Mouse (Mus musculus) frontal cortex, postnatal 25 days (tissue): Measurements from ENCODE around the gene Vmn1r37.
"Not testable (repeated sequence)": the region's sequence is repeated elsewhere in the genome, so short reads cannot be mapped to it uniquely, and the experiment has no call there.

ENCODE experiments used
- DNase-seq, 2 experiments: peaks; one replicate each; pipeline ENCODE4 v3.0.0; 2022; ENCODE audit warnings: low spot score in 2 of 2

The Vmn1r37 gene

DNA sequence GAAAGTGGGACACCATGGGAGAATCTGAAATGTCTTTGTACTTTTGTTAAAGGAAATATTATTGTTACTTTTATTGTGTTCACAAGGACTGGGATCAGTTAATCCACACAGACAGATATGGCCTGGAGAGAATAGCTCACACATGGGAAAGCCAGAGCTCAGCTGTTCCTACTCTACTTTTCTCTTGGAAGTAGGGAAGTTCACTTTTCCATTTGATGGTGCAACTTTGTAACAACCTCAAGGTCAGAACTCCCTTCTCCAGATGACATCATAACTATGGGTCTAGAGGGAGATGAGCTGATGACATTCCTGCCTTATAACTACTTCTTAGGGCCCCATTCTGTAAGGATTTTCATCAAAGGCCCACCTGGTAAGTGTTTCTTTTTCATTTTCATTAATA, at the start of gene Vmn1r37:
TSS of gene Vmn1r37 (plus strand) at position 301 of the 400 bp plus-strand sequence.
- DNase-seq, result not testable (repeated sequence)

DNA sequence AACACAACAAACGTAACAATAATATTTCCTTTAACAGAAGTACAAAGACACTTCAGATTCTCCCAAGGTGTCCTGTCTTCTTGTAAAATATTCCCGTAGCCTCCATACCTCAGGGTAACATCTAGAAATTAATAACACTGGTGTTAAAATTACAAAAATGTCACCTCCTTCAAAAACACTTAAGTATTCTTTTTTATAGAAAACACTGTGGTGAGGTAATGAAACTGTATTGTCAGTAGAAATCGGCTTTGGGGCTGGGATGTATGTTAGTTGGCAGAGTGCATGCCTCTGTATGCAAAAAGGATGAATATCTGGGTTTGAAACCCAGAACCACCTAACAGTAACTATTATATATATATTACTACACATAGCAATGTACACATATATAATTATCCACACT, 43.4 kb upstream of the Vmn1r37 start, which contains the start of gene Vmn1r35:
TSS of gene Vmn1r35 (minus strand) at position 101 of the 400 bp plus-strand sequence.
- no peak for DNase-seq

DNA sequence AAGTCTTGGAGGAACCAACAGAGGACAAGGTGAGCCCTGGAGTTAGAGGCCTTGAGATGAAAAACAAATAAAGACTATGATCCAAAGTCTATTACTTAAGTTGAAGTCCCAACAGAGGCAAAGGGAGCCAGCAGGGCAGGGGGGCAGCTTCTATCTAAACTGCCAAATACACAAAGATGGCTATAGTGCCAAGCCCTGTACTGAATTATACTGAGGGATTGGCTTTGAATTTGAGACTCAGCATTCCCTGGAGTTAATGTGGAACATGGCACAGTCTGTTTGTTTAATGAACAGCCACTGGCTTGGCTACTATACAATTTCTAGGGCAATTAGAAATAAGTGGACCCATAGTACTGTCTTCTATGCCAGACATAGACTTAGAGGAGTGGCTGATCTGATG, 20.3 kb upstream of the Vmn1r37 start:
- no peak for DNase-seq

DNA sequence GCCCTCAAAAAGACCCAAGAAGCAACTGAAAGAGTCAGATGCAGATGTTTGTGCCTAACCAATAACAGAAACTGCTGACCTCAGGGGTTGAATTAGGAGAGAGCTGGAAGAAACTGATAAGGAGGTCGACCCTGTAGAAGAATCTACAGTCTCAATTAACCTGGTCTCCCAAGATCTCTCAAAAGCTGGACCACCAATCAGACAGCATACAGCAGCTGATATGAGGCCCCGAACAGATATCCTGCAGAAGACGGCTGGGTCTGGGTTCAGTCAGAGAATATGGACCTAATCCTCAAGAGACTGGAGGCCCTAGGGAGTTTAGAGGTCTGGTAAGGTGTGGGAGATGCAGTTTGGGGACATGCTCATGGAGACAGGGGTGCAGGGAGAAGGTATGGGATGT, 15.3 kb upstream of the Vmn1r37 start:
- no peak for DNase-seq

DNA sequence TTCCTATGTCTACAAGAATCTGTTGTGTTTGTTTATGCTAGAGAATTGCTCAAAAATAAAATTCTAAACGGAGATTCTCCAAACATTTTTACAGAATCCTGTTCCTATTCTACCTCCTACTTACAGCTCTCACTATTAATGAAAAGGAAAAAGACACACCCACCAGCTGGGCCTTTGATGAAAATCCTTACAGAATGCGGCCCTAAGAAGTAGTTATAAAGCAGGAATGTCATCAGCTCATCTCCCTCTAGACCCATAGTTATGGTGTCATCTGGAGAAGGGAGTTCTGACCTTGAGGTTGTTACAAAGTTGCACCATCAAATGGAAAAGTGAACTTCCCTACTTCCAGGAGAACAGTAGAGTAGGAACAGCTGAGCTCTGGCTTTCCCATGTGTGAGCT, 10.1 kb upstream of the Vmn1r37 start, which contains the start of gene Vmn1r36:
TSS of gene Vmn1r36 (minus strand) at position 101 of the 400 bp plus-strand sequence.
- not testable (repeated sequence) for DNase-seq

DNA sequence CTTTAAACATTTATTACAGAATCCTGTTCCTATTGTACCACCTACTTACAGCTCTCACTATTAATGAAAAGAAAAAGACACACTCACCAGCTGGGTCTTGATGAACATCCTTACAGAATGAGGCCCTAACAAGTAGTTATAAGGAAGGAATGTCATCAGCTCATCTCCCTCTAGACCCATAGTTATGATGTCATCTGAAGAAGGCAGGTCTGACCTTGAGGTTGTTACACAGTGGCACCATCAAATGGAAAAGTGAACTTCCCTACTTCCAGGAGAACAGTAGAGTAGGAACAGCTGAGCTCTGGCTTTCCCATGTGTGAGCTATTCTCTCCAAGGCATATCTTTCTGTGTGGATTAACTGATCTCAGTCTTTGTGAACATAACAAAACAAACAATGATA, 53.3 kb downstream of the Vmn1r37 start, which contains the start of gene Vmn1r38:
TSS of gene Vmn1r38 (minus strand) at position 101 of the 400 bp plus-strand sequence.
- not testable (repeated sequence) for DNase-seq
